Mouse (Mus musculus): ENCODE data around the gene Hist1h2ai.
A peak's percentile ranks its signal among the peaks of the same experiment; 100 is the strongest.

The Hist1h2ai gene

DNA sequence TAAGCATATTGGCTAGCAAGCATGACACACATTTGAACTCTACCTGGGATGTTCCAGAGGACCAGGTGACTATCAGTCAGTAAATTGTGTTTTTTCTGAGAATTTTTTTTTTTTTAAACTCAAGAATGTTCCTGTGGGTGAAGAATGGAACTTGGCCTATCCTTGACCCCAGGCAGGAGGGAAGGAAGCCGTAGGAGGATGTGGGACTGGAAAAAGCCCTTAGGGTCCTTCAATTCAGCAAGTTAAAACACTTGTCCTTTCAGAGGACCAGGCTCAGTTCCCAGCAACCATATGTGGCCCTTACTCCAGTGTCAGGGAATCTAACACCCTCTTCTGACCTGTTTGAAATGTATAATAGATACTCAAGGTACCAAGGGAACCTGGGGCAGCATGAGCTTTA is 13.3 kb downstream of the Hist1h2ai start:
- DNase-seq, result no peak

DNA sequence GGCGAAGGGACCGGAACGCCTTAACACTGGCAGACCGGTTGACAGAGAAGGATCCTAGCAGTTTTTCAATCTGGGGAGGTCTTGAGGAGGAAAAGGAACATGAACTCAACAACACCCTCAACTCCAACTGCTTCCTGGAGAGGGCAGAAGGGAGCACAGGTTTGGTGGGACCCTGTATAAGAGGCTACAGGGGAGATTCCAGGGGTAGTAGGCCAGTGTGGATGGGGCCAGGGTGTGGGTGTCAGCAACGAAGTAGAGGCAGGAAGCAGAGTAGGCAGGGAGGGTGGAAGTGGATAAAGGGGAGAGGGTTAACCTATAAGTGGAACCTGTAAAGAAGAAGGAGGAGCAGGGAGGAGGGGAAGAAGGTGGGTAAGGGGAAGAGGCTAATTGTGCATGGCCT is 17.2 kb downstream of the Hist1h2ai start:
- DNase-seq, result no peak

DNA sequence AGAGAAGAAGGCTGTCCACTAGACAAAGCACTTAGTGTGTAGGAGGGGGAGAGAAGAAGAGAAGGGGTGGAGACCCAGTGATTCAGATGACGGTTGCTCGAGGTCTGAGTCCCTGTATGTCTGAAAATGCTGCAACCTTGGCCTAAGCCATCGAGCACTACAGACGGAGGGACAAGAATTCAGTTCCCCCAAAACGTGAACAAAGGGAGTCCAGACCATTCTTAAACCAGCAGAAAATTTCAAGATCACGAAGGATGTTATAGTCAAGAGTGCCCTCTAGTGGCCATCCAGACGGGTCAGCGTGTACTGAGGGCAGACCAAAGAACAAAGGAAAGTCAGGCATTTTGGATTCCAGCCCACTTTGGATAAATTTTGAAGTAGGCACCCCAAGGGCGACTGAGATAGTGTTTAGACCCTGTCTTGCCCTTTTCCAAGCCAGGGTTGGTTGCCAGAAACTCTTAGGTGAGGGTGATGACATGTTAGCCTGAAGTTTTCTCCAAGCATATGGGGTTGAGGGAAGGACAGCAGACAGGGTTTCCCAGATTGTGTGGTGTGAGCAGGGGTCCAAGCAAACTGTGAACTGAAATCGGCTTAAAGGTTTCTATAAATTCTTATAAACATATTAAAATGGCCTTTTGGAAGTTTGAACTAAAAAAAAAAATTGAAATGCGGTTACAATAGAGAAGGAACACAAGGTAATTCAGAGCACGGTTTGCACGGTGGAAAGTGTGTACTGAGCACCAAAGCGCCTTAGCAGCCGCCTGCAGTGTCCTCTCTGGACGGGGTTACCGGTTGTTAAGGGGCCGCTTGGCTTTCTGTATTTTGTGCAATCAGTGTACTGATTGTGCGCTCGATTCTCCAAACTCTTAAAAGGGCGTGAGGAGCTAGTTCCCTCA is 18.0 kb downstream of the Hist1h2ai start:
- DNase-seq, result peak; percentile 81 to 82

DNA sequence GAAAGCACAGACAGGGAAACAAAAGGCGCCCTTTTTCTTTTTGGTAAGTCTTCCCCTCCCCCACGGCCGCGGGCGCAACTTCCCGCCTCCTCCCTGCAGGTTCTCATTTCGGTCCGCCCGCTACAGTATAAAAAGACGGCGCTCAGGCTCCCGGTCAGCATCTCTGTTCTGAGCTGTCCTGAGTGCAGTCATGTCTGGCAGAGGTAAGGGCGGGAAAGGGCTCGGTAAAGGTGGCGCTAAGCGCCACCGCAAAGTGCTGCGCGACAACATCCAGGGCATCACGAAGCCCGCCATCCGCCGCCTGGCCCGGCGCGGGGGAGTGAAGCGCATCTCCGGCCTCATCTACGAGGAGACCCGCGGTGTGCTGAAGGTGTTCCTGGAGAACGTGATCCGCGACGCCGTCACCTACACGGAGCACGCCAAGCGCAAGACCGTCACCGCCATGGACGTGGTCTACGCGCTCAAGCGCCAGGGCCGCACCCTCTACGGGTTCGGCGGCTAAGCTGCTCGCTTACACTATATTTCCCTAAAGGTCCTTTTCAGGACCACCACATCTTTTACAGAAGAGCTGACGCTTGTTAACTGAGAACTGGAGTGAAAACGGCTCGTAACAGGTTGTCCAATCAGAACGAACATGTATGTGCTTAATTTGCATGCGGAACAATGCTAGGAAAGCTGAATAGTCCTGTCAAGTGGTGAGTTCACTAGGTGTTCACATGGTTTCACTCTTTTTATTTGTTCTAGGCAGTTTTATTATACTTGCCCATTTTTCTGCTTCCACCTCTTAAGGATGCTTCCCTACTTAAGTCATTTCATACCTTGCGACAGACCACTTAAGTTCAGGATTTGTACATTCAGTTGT is 18.9 kb downstream of the Hist1h2ai start, which contains the start of gene Hist1h4j:
Gene Hist1h4j (plus strand): TSS at position 159 of the 862 bp plus-strand sequence.
- DNase-seq, result peak; percentile 74 to 78

DNA sequence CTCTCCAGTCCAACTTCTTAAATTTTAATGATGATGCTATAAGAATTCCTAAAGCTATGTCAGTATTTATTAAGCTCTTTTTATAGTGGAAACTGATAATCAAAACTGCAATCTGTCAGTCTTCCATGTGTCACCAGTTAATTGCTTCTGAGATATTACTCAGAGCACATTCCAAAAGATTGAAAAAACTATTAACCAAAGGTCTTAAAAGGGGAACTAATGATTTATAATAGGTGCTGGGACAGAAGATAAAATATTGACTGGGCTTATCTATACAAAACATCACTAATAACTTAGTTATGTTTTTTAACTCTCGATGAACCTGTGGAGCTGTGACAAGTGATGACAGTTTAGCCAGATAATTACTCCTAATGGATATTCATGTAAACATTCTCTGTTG is 28.8 kb downstream of the Hist1h2ai start:
- DNase-seq, result no peak

DNA sequence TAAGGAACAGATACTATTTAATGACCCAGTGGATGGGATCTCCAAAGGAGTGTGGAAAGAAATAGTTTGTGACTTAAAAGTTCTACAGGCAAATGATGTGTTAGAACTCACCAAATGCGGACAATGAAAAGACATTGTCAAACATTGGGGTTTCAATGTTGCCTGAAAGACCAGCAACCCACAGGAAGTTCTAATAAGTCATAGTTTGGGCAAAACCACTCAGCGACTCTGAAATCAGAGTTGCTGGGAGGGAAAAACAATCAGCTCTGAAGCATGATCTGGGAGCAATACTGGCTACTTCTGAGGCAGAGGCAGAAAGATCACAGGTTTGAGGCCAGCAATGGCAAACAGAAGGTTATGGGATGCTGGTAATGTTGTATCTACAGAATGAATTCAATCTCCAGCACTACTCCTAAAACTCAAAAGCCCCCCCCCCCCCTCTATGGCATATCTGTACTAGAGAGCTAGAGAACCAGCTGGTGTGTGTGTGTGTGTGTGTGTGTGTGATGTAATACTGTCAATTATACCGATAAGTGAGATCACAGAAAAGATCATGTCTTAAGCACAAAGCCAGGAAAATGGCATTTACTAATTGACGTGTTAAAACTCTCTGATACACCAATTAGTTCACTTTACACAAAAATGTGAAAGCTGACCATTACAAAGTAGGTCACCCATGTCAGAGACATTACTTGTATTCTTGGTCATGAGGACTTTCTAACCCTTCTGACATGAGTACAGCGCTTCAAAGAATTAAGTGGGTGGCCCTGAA is 33.4 kb downstream of the Hist1h2ai start:
- no peak for DNase-seq

DNA sequence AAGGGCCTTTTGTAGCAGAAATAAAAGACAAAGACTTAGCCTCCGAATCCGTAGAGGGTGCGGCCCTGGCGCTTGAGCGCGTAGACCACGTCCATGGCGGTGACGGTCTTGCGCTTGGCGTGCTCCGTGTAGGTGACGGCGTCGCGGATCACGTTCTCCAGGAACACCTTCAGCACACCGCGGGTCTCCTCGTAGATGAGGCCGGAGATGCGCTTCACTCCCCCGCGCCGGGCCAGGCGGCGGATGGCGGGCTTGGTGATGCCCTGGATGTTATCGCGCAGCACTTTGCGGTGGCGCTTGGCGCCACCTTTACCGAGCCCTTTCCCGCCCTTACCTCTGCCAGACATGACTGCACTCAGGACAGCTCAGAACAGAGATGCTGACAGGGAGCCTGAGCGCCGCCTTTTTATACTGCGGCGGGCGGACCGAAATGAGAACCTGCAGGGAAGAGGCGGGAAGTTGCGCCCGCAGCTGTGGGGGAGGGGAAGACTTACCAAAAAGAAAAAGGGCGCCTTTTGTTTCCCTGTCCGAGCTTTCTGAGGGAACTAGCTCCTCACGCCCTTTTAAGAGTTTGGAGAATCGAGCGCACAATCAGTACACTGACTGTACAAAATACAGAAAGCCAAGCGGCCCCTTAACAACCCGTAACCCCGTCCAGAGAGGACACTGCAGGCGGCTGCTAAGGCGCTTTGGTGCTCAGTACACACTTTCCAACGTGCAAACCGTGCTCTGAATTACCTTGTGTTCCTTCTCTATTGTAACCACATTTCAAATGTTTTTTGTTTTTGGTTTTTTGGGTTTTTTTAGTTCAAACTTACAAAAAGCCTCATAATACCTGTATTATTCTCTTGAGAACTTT is 34.2 kb downstream of the Hist1h2ai start, which contains the start of gene Hist1h4k:
Gene Hist1h4k (minus strand): TSS at position 347 of the 859 bp plus-strand sequence.
- peak; percentile 92 to 94 for DNase-seq

DNA sequence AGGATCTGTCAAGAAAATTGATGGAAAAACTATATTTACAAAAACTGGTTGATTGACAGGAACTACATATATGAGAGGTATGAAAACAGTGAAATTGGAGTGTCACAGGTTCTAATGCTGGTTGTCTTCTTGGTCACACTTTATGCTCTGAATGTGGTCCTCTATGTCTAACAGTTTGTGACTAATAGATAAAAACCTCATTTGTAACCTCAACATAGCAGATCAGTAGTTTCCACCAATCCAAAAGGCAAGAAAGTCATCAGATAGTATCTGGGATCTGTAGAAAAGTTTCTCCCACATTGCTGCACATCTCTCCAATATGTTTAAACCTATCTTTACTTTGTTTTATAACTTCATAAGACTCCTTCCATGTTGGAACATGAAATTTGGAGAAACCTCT is 35.2 kb downstream of the Hist1h2ai start:
- no peak for DNase-seq

DNA sequence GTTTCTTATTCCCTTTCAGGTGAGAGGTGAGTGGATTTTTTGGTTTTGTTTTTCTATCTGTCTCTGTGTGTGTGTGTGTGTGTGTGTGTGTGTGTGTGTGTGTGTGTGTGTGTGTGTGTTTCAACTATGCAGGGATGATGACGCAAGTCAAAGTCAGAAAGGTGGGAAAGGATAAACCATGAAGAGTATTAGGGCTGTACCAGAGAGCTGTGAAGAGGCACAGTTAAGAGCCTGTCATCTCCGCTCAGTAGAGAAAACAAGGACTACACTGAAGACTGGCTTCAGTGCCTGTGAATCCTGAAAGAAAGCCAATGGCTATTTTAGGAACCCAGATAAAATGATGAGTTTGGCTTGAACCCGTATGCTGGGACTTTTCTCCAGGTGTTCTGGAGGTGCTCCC is 35.6 kb downstream of the Hist1h2ai start:
- no peak for DNase-seq

DNA sequence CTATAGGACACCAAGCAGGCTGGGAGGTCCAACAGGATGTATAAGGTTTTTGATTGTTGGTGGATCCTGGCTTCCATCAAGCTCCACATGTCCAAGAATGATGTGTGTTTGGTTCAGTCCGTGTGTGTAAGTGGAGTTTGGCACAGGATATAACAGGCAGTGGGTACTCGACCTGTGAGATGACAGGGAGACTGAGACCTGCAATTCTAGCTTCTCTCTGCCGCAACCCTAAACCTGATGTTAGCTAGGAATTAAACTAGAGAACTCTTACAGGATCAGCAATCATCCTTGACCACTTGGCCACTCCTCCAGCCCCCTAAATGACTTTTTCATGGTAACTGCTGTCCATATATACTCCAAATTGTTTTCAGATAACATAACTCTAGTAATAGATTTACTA is 36.1 kb downstream of the Hist1h2ai start:
- DNase-seq, result no peak

DNA sequence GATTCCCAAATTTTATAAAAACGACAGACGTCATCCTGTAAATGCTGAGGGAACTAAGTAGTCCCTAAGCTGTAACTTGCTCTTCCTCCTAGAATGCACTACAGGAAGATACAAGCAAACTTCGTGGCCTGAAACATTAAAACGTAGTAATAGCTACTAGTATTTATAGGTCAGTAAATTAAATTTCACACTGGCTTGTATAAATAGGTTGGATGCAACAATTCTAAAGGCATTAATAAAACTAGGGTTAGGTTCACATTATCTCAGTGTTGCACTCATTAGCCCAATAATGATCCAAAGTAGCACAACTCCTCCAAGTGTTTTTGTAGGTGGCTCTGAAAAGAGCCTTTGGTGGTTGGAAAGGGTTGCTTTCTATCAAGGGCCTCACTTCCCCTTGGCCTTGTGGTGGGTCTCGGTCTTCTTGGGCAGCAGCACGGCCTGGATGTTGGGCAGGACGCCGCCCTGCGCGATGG is 36.9 kb downstream of the Hist1h2ai start:
- DNase-seq, result no peak

DNA sequence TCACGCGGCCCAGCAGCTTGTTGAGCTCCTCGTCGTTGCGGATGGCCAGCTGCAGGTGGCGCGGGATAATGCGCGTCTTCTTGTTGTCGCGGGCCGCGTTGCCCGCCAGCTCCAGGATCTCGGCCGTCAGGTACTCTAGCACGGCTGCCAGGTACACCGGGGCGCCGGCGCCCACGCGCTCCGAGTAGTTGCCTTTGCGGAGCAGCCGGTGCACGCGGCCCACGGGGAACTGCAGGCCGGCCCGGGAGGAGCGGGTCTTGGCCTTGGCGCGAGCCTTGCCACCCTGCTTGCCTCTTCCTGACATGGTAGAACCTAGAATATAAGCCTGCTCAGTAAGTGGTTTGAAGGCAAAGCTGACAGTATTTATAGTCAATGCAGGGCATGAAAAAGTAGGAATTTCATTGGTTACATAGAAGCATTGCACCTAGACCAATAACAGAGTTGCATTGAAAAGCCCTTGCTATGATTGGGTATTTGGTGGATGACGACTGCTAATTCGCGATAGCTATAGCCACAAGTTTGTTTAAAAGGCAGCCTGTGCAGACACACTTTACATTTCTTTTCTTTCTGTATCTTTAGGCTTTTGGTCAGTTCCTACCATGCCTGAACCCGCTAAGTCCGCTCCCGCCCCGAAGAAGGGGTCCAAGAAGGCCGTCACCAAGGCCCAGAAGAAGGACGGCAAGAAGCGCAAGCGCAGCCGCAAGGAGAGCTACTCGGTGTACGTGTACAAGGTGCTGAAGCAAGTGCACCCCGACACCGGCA is 37.5 kb downstream of the Hist1h2ai start, which contains the start of the genes Hist1h2ak and Hist1h2bn:
Gene Hist1h2ak (minus strand): TSS at position 304 of the 762 bp plus-strand sequence.
Gene Hist1h2bn (plus strand): TSS at position 600 of the 762 bp plus-strand sequence.
- DNase-seq, result peak; percentile 72 to 76

DNA sequence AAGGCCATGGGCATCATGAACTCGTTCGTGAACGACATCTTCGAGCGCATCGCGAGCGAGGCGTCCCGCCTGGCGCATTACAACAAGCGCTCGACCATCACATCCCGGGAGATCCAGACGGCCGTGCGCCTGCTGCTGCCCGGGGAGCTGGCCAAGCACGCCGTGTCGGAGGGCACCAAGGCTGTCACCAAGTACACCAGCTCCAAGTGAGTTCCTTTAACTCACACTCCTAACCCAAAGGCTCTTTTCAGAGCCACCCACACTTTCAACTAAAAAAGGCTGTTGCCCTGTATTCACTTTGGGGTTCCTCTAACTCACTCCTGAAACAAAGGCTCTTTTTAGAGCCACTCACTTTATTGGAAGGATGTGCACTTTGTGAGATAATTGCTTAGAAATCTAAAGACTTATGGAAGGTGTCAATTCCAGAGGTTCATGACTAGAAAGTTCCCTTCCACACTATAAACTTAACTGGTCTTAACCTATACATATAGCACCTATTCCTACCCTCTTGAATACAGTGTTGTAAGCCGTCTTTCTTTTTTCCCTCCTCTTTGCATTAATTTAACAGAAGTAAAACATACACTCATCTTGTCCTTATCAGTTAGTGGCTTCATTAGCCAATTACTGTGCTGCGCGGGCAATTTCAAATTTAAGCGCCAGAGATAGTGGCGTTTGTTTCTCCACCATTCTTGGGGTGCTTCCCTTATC is 38.2 kb downstream of the Hist1h2ai start:
- peak in 1 of 2 experiments; percentile 15 for DNase-seq

DNA sequence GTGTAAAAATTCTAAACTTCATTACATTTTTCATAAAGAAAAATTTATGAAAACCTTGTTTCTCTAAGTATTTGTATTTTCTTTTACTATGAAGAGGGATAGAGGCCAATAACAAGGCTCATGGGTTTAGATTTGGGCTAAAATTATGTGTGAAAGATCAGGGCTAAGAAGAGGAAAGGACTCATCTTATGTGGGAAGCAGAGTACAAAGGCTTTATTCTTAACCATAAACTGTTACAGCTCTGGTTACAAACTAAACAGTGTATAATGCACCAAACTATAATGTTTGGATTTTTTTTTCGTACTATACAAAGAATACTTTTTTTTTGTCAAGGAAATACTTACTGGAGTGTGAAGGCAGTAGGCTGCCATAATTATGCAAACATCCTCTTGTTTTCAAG is 39.5 kb downstream of the Hist1h2ai start:
- no peak for DNase-seq
